Mouse (Mus musculus) kidney, adult 2 months (tissue): ENCODE results near the gene Stx8.

Experiments used
- CTCF ChIP-seq: fragments of 200-500 bp; conservative IDR thresholded peaks from 2 replicates; pipeline ENCODE4 v1.5.1; 2011; ENCODE audit warnings: low read depth, mild to moderate bottlenecking, control low read depth, low read length, moderate library complexity, mixed read lengths; ENCODE audit not compliant: insufficient read depth, insufficient read length
- POLR2A ChIP-seq: fragments of 200-500 bp; IDR thresholded peaks from one replicate; pipeline ENCODE4 v1.6.1; 2011; ENCODE audit warnings: low read depth, low read length, control low read depth

- TF ChIP-seq CTCF (no peak), POLR2A (no peak)
Measured at GRCm38 (mm10) chr11:68012207-68012606, 46.2 kb downstream of the Stx8 start.
